Mouse (Mus musculus) embryonic fibroblast, embryonic 13.5 days (primary cell): Measurements from ENCODE around the gene Mylk4.

Source experiments
- CTCF ChIP-seq: IDR thresholded peaks from 2 replicates; pipeline ENCODE4 v1.5.1; 2011; ENCODE audit warnings: mild to moderate bottlenecking, control low read depth, low read length, moderate library complexity, borderline replicate concordance; ENCODE audit not compliant: insufficient read depth
- POLR2A ChIP-seq: IDR thresholded peaks from 2 replicates; pipeline ENCODE4 v1.6.1; 2011; ENCODE audit warnings: low read depth, mild to moderate bottlenecking, control low read depth, low read length, moderate library complexity

DNA sequence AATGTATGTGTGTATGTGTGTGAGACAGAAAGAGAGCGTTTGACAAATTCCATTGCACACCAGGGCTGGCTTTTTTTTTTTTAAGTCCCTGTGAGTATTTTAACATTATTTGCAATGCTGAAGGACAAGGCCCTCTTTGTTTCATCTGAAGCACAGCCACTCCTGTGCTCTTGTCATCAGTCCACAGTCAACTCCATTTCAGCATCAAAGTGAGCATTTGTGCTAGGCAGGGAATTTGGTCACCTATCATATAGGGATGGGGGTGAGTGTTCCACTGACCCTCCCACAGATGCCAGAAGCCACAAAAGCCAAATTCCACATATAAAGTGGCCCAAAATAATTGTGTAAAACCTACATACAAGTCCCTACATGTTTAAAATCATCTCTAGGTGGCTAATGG lies 78.4 kb downstream of the Mylk4 start:
- TF ChIP-seq CTCF, result no peak
- TF ChIP-seq POLR2A, result no peak
